Mouse (Mus musculus) thymus, adult 2 months (tissue): Measurements from ENCODE around the gene Zbtb48.

ENCODE experiments used
- CTCF ChIP-seq: fragments of 200-500 bp; IDR thresholded peaks from 2 replicates; pipeline ENCODE4 v1.5.1; 2012; ENCODE audit warnings: mild to moderate bottlenecking, control low read depth, low read length, moderate library complexity, borderline replicate concordance; ENCODE audit not compliant: control insufficient read depth, poor library complexity, insufficient read depth; ENCODE audit errors: extremely low read depth
- POLR2A ChIP-seq: fragments of 200-500 bp; IDR thresholded peaks from 2 replicates; pipeline ENCODE4 v1.6.1; 2012; ENCODE audit warnings: mild to moderate bottlenecking, low read length, control low read depth, moderate library complexity; ENCODE audit not compliant: control insufficient read depth, poor library complexity, insufficient read depth; ENCODE audit errors: extremely low read depth

- TF ChIP-seq CTCF (no peak), POLR2A (no peak)
Measured at GRCm38 (mm10) chr4:152010707-152011134, 16.8 kb downstream of the Zbtb48 start.
